Mouse (Mus musculus) erythroblast, embryonic 14.5 days (primary cell): ENCODE measurements around the gene Pgf.

ENCODE experiments used
- GATA1 ChIP-seq: IDR thresholded peaks from 2 replicates; pipeline ENCODE4 v1.6.1; 2012; ENCODE audit warnings: low read length, inconsistent platforms, mixed read lengths
- TAL1 ChIP-seq: IDR thresholded peaks from 3 replicates; pipeline ENCODE4 v1.6.1; 2012; ENCODE audit warnings: low read length, inconsistent platforms, mixed read lengths

- TF ChIP-seq TAL1, result no peak
- no peak for TF ChIP-seq GATA1
These were observed 37.4 kb upstream of the Pgf start for GRCm38 (mm10) chr12:85215031-85215430.
